Mouse (Mus musculus) stomach, embryonic 16.5 days (tissue): ENCODE data around the gene Kcnmb1. TPM values are rescaled to one million over a fixed set of nuclear protein-coding genes. Genes with fewer than 3 reads are reported as not detected.

ENCODE experiments used
- ATAC-seq: fragments of 200-750 bp; cut with Nextera tagmentation; 2 replicates; pipeline ENCODE4 v1.8.0; 2017; ENCODE audit warnings: moderate number of reproducible peaks, moderate TSS enrichment; ENCODE audit not compliant: insufficient read depth, low FRiP score
- H3K27ac ChIP-seq: fragments of 300-500 bp; sonication (generic); 2 replicates; pipeline ENCODE4 v1.5.1; 2014; ENCODE audit warnings: low read length
- H3K27me3 ChIP-seq: fragments of 300-500 bp; sonication (generic); 2 replicates; pipeline ENCODE4 v1.6.1; 2014; ENCODE audit warnings: low read length, control low read depth, mixed read lengths; ENCODE audit not compliant: control insufficient read depth, insufficient read depth
- H3K36me3 ChIP-seq: fragments of 300-500 bp; sonication (generic); 2 replicates; pipeline ENCODE4 v1.6.1; 2014; ENCODE audit warnings: low read length; ENCODE audit not compliant: control insufficient read depth, insufficient read depth
- H3K4me1 ChIP-seq: fragments of 300-500 bp; sonication (generic); 2 replicates; pipeline ENCODE4 v1.6.1; 2014; ENCODE audit warnings: low read length, control low read depth, mixed read lengths; ENCODE audit not compliant: control insufficient read depth, insufficient read depth
- H3K4me2 ChIP-seq: fragments of 300-500 bp; sonication (generic); 2 replicates; pipeline ENCODE4 v1.6.1; 2014; ENCODE audit warnings: low read depth, low read length, mixed read lengths
- H3K4me3 ChIP-seq: fragments of 300-500 bp; sonication (generic); replicated peaks from 2 replicates; pipeline ENCODE4 v1.5.1; 2014; ENCODE audit warnings: mild to moderate bottlenecking, low read length
- H3K9ac ChIP-seq: fragments of 300-500 bp; sonication (generic); 2 replicates; pipeline ENCODE4 v1.6.1; 2014; ENCODE audit warnings: low read length
- H3K9me3 ChIP-seq: fragments of 300-500 bp; sonication (generic); replicated peaks from 2 replicates; pipeline ENCODE4 v1.6.1; 2016; ENCODE audit warnings: low read length, control low read depth; ENCODE audit not compliant: control insufficient read depth
- WGBS: fragments of 180-500 bp; shearing (Covaris S2); extraction: QIAGEN DNeasy Blood & Tissue Kit; methylation state at CpG from one replicate; pipeline ENCODE4 v1.1.7; 2014; 5-methylcytosine and 5-hydroxymethylcytosine counted together
- polyA plus RNA-seq: library from polyadenylated mRNA; unstranded; fragments of >200 nt; fragmentation: Nextera tagmentation; extraction: Ambion mirVana; gene quantifications from 2 replicates; pipeline ENCODE4 v1.2.1, GENCODE M21; 2015

Kcnmb1 gene
- polyA plus RNA-seq, 1 experiment from 2014 or later, result 2.6 TPM

DNA sequence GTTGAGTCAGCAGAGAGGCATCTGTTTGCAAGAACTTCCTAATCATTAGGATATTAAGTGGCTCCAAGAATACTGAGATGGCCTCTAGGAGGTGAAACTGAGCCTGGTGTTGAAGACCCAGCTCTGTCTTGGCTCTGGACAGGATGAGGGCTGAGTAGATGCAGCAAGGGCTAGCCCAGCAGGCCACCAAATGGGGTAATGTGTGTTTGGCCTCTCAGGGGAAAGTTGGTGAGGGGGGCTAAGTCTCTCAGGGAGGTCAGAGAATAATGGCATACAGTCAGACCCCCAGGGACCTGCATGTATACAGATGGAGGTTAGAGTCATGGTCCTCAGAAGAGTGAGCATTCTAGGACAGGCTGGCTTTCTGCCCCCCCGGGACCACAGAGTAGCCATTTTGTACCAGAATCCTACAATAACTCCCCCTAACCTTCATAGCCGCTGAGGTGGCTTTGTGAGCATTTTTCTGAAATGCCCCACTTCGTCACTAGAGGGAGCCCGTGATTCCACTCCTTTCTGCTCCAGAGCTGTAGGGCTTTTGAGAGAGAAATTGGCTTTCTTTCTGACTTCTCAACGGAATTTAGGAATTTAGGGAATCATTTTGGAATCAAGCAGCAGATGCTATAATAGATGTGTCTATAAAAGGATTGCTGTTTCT, 39.3 kb downstream of the Kcnmb1 start:
- H3K4me2 ChIP-seq, result no peak overlapping the region
- H3K36me3 ChIP-seq, result no peaks in the 10 kb centered on the region
- WGBS, result 4% methylated on average over 5 of the region's 5 CpGs
- no peak overlapping the region for H3K4me3 ChIP-seq
- H3K27ac ChIP-seq, result no peak overlapping the region
- no peaks in the 10 kb centered on the region for H3K27me3 ChIP-seq
- no peak for ATAC-seq
- H3K4me1 ChIP-seq, result no peaks in the 10 kb centered on the region
- H3K9ac ChIP-seq, result no peak overlapping the region
- H3K9me3 ChIP-seq, result no peaks in the 10 kb centered on the region

DNA sequence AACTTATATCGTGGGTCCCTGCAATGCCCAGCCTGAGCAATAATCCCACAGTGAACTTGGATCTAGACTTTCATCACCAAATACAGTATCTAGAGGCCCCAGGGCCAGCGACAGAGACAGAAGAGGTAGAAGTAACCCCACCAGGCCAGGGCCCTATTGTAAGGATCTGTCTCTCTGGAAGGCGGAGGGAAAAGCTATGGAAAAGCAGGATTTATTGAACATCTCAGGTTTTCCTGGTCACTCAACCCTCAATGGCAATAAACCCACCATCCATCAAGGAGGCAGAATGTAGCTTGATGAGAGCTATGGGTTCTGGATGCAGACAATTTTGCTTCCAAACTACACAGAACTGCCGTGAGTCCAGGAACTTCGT, 39.8 kb downstream of the Kcnmb1 start:
- no peak for ATAC-seq
- no peak overlapping the region for H3K4me2 ChIP-seq
- no peak overlapping the region for H3K4me3 ChIP-seq
- H3K27me3 ChIP-seq, result no peaks in the 10 kb centered on the region
- no peak overlapping the region for H3K27ac ChIP-seq
- no peaks in the 10 kb centered on the region for H3K9me3 ChIP-seq
- H3K9ac ChIP-seq, result no peak overlapping the region
- H3K36me3 ChIP-seq, result no peaks in the 10 kb centered on the region
- H3K4me1 ChIP-seq, result no peaks in the 10 kb centered on the region
- 74% methylated on average over 5 of the region's 5 CpGs for WGBS

- no peak overlapping the region for H3K9ac ChIP-seq
- H3K4me3 ChIP-seq, result no peak overlapping the region
- no peak for ATAC-seq
- H3K36me3 ChIP-seq, result no peaks in the 10 kb centered on the region
- H3K9me3 ChIP-seq, result no peaks in the 10 kb centered on the region
- no peaks in the 10 kb centered on the region for H3K4me1 ChIP-seq
- no peak overlapping the region for H3K27ac ChIP-seq
- no peak overlapping the region for H3K4me2 ChIP-seq
- no peaks in the 10 kb centered on the region for H3K27me3 ChIP-seq
- 80% methylated on average over 2 of the region's 2 CpGs for WGBS
Measured at GRCm38 (mm10) chr11:34007616-34008015, 44.8 kb downstream of the Kcnmb1 start.

- Histone ChIP-seq H3K4me2 (no peak overlapping the region), H3K27me3 (no peaks in the 10 kb centered on the region), H3K27ac (no peak overlapping the region), H3K4me1 (no peaks in the 10 kb centered on the region), H3K9me3 (no peaks in the 10 kb centered on the region), H3K9ac (no peak overlapping the region), H3K4me3 (no peak overlapping the region), H3K36me3 (no peaks in the 10 kb centered on the region)
- WGBS, result 80% methylated on average over 11 of the region's 11 CpGs
- no peak for ATAC-seq
Measured at GRCm38 (mm10) chr11:34008214-34008613, 45.4 kb downstream of the Kcnmb1 start.

DNA sequence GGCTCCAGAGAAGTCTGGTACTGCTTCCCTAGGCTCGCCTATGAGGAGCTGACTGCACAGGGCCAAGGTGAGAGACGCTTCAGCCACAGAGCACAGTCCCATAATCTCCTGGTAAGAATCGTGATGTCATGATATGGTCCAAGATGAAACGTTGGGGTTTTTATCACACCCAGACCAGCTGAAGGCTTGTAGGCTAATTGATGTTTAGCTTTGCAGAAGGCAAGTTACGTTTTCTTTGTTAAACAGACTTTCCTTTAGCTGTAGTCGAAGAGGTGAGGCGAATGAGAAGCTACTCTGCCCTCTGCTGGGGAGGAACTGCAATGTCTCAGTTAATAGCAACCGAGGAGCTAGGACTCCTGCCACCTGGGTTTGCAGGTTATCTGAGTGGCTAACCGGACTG, 45.9 kb downstream of the Kcnmb1 start:
- WGBS, result 31% methylated on average over 9 of the region's 9 CpGs
- Histone ChIP-seq H3K4me3 (no peak overlapping the region), H3K9ac (no peak overlapping the region), H3K36me3 (no peaks in the 10 kb centered on the region), H3K4me2 (no peak overlapping the region), H3K4me1 (no peaks in the 10 kb centered on the region), H3K27me3 (no peaks in the 10 kb centered on the region), H3K9me3 (no peaks in the 10 kb centered on the region), H3K27ac (no peak overlapping the region)
- ATAC-seq, result no peak

GRCm38 (mm10) chr11:34009316-34010087, 46.7 kb downstream of the Kcnmb1 start:
- ATAC-seq, result no peak
- H3K4me1 ChIP-seq, result no peaks in the 10 kb centered on the region
- WGBS, result 87% methylated on average over 12 of the region's 12 CpGs
- no peak overlapping the region for H3K9ac ChIP-seq
- no peak overlapping the region for H3K4me3 ChIP-seq
- no peak overlapping the region for H3K4me2 ChIP-seq
- H3K27ac ChIP-seq, result peak overlapping the region; percentile 54; the same call in 1 of the 2 replicates
- H3K36me3 ChIP-seq, result no peaks in the 10 kb centered on the region
- no peaks in the 10 kb centered on the region for H3K27me3 ChIP-seq
- no peaks in the 10 kb centered on the region for H3K9me3 ChIP-seq

DNA sequence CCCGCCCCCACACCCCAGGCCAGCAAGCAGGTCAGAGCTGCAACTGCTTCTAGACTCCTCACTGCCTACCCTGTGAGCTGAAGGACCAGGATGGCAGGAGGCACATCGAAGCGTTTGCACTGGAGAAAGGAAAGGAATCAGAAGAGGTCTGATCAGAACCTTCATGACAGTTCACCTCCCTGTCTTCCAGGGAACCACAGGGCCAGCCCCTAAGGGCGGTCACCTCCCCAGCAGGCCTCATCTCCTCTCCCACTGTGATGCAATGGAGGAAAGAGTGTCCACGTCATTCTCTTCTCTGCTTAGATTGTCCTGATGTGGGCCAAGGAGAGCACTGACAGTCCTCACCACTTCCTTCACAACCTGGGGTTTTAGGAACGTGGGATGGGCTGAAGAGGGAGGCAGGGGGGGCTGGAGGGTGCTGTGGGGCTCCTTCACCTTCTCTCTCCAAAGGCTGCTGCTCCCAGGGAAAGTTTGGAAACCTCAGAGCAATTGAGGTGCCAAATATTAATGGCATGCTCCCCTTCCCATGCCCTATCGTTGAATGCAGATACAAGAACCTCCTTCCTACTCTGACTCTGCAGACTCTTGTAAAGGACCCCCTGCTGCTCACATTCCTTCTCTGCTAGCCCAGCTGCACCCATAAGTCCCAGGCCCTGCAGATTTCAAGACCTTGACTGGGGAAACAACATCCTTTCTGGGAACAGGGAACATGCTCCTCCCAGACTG, 47.5 kb downstream of the Kcnmb1 start:
- no peaks in the 10 kb centered on the region for H3K4me1 ChIP-seq
- no peaks in the 10 kb centered on the region for H3K9me3 ChIP-seq
- peak overlapping the region; percentile 54 for H3K27ac ChIP-seq
- H3K4me3 ChIP-seq, result no peak overlapping the region
- no peak overlapping the region for H3K4me2 ChIP-seq
- ATAC-seq, result no peak; the same call in 1 of the 2 replicates
- H3K27me3 ChIP-seq, result no peaks in the 10 kb centered on the region
- WGBS, result 68% methylated on average over 7 of the region's 7 CpGs
- no peak overlapping the region for H3K9ac ChIP-seq
- no peaks in the 10 kb centered on the region for H3K36me3 ChIP-seq

DNA sequence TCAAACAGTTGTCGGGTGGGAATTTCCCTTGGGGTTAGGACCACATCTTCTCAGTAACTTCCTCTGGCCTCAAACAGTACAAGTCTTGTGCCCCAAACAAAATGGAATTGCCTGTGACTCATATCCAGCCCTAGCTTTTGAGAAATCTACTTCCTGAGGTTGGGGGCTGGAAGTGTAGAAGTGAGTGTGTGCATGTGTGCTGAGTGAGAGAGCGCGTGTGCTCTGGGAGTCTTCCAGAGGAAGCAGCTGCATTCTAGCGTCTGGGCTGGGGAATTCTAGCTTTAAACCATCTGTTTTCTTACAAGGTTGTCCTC, 48.0 kb downstream of the Kcnmb1 start:
- Histone ChIP-seq H3K4me3 (no peak overlapping the region), H3K27me3 (no peaks in the 10 kb centered on the region), H3K9ac (no peak overlapping the region), H3K4me1 (no peaks in the 10 kb centered on the region), H3K36me3 (no peaks in the 10 kb centered on the region), H3K4me2 (no peak overlapping the region), H3K9me3 (no peaks in the 10 kb centered on the region), H3K27ac (peak overlapping the region; percentile 54)
- peak; percentile 77 for ATAC-seq
- 38% methylated on average over 4 of the region's 4 CpGs for WGBS

DNA sequence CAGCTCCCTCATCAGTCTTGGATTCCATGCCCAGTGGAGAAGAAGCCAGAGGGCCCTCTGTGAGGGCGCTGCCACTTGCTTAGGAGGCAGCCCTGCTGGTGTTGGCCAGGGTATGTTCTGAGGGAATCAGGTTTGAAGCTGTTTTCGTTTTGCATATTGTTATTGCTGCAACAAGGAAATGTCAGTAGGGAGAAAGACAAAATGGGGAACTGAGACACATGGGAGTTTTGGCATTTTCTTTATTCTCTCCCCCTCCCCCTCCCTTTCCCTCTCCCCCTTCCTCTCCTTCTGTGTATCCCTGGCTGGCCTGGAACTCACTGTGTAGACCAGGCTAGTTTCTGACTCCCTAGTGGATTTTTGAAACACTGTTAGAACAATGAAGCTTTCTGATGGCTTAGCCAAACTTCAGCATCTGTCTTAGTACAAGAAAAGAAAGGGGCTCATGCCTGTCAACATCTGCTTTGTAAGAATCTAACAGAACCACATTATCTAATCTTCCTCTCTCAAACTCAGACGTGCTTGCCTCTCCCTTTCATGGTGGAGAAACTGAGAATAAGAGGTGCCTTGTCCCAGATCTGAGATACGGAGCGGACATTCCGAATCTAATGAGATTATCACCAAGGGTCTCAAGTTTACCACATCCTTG, 49.3 kb downstream of the Kcnmb1 start:
- Histone ChIP-seq H3K9me3 (no peaks in the 10 kb centered on the region), H3K36me3 (no peaks in the 10 kb centered on the region), H3K4me2 (no peak overlapping the region), H3K4me1 (no peaks in the 10 kb centered on the region), H3K27me3 (no peaks in the 10 kb centered on the region), H3K4me3 (no peak overlapping the region), H3K9ac (no peak overlapping the region), H3K27ac (no peak overlapping the region)
- 73% methylated on average over 6 of the region's 6 CpGs for WGBS
- ATAC-seq, result no peak
